Mouse (Mus musculus) heart, embryonic 15.5 days (tissue): ENCODE measurements around the gene Olfr1180. TPM values are rescaled to one million over a fixed set of nuclear protein-coding genes. Genes with fewer than 3 reads are reported as not detected.
"Not testable (repeated sequence)": the region's sequence is repeated elsewhere in the genome, so short reads cannot be mapped to it uniquely, and the experiment has no call there.

ENCODE experiments used
- ATAC-seq: fragments of 200-750 bp; cut with Nextera tagmentation; replicated peaks from 2 replicates; pipeline ENCODE4 v1.8.0; 2017; ENCODE audit warnings: low read depth, moderate TSS enrichment; ENCODE audit not compliant: insufficient number of reproducible peaks, insufficient read depth, low FRiP score
- H3K27ac ChIP-seq: fragments of 300-500 bp; sonication (generic); 2 replicates; pipeline ENCODE4 v1.5.1; 2015; ENCODE audit warnings: mild to moderate bottlenecking, inconsistent platforms
- H3K27me3 ChIP-seq: fragments of 300-500 bp; sonication (generic); 2 replicates; pipeline ENCODE4 v1.6.1; 2015; ENCODE audit warnings: inconsistent platforms
- H3K36me3 ChIP-seq: fragments of 300-500 bp; sonication (generic); 2 replicates; pipeline ENCODE4 v1.6.1; 2015; ENCODE audit warnings: mild to moderate bottlenecking, inconsistent platforms
- H3K4me1 ChIP-seq: fragments of 300-500 bp; sonication (generic); replicated peaks from 2 replicates; pipeline ENCODE4 v1.6.1; 2015; ENCODE audit warnings: inconsistent platforms
- H3K4me2 ChIP-seq: fragments of 300-500 bp; sonication (generic); 2 replicates; pipeline ENCODE4 v1.6.1; 2015; ENCODE audit warnings: inconsistent platforms, mild to moderate bottlenecking, moderate library complexity
- H3K4me3 ChIP-seq: fragments of 300-500 bp; sonication (generic); 2 replicates; pipeline ENCODE4 v1.5.1; 2015; ENCODE audit warnings: mild to moderate bottlenecking, inconsistent platforms
- H3K9ac ChIP-seq: fragments of 300-500 bp; sonication (generic); 2 replicates; pipeline ENCODE4 v1.6.1; 2015; ENCODE audit warnings: mild to moderate bottlenecking, inconsistent platforms
- H3K9me3 ChIP-seq: fragments of 300-500 bp; sonication (generic); replicated peaks from 2 replicates; pipeline ENCODE4 v1.6.1; 2016; ENCODE audit warnings: inconsistent platforms
- WGBS: fragments of 180-500 bp; shearing (Covaris S2); methylation state at CpG from one replicate; pipeline ENCODE4 v1.1.7; 2015; ENCODE audit warnings: mixed read lengths; 5-methylcytosine and 5-hydroxymethylcytosine counted together
- polyA plus RNA-seq: library from polyadenylated mRNA; unstranded; fragments of >200 nt; fragmentation: Nextera tagmentation; extraction: Ambion mirVana; gene quantifications from 2 replicates; pipeline ENCODE4 v1.2.1, GENCODE M21; 2015

Olfr1180 gene
- polyA plus RNA-seq, result not detected in 2 replicates

- Histone ChIP-seq H3K4me3 (no peak within 1 kb of the TSS), H3K9me3 (no peaks in the 10 kb centered on the region), H3K36me3 (no peaks in the 10 kb centered on the region), H3K9ac (no peak within 1 kb of the TSS), H3K4me2 (no peak within 1 kb of the TSS), H3K4me1 (no peaks in the 10 kb centered on the region), H3K27ac (no peak within 1 kb of the TSS), H3K27me3 (no peaks in the 10 kb centered on the region)
- WGBS, result 54% methylated on average over 2 of the region's 2 CpGs
- no peak for ATAC-seq
Observed at GRCm38 (mm10) chr2:88419051-88419450, at the start of gene Olfr1180. Gene Olfr1180, minus strand, starts transcription at chr2:88419151.

DNA sequence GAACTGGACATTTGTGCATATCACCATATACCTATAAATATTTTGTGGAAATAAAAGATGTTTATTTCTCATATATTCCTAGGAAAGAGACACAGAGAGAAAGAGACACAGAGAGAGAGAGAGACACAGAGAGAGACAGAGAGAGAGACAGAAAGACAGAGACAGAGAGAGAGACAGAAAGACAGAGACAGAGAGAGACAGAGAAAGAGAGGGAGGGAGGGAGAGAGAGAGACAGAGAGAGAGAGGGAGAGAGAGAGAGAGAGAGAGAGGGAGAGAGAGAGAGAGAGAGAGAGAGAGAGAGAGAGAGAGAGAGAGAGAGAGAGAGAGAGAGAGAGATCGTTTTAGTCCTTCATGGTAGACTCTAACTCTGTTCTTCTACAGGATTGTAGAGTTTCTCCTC lies 35.6 kb upstream of the Olfr1180 start, which contains the start of gene Olfr1183:
TSS of gene Olfr1183 (plus strand) at position 301 of the 400 bp plus-strand sequence.
- H3K4me1 ChIP-seq, H3K4me3 ChIP-seq, H3K36me3 ChIP-seq, ATAC-seq, H3K9me3 ChIP-seq, H3K27me3 ChIP-seq, H3K27ac ChIP-seq, H3K4me2 ChIP-seq, H3K9ac ChIP-seq: not testable (repeated sequence)
- WGBS, result 81% methylated on average over 1 of the region's 1 CpGs

GRCm38 (mm10) chr2:88449031-88449430 lies 30.1 kb upstream of the Olfr1180 start, which contains the start of gene Gm13757:
Gene Gm13757, minus strand, starts transcription at chr2:88449131.
- no peak for ATAC-seq

GRCm38 (mm10) chr2:88426071-88426470 lies 7.1 kb upstream of the Olfr1180 start, which contains the start of gene Olfr1181:
Gene Olfr1181, minus strand, starts transcription at chr2:88426171.
- no peaks in the 10 kb centered on the region for H3K9me3 ChIP-seq
- H3K4me2 ChIP-seq, result no peak within 1 kb of the TSS
- no peaks in the 10 kb centered on the region for H3K27me3 ChIP-seq
- ATAC-seq, result no peak
- H3K4me1 ChIP-seq, result no peaks in the 10 kb centered on the region
- WGBS, result 77% methylated on average over 1 of the region's 1 CpGs
- H3K4me3 ChIP-seq, result no peak within 1 kb of the TSS
- H3K36me3 ChIP-seq, result no peaks in the 10 kb centered on the region
- H3K9ac ChIP-seq, result no peak within 1 kb of the TSS
- no peak within 1 kb of the TSS for H3K27ac ChIP-seq

More at GRCm38 (mm10) chr2:88449031-88449430, 30.1 kb upstream of the Olfr1180 start, which contains the start of gene Gm13757:
- H3K9me3 ChIP-seq, result no peaks in the 10 kb centered on the region
- H3K27me3 ChIP-seq, result no peaks in the 10 kb centered on the region
- H3K9ac ChIP-seq, result no peak within 1 kb of the TSS
- no peaks in the 10 kb centered on the region for H3K36me3 ChIP-seq
- no peak within 1 kb of the TSS for H3K27ac ChIP-seq
- H3K4me2 ChIP-seq, result no peak within 1 kb of the TSS
- H3K4me1 ChIP-seq, result no peaks in the 10 kb centered on the region
- no peak within 1 kb of the TSS for H3K4me3 ChIP-seq
- 85% methylated on average over 1 of the region's 1 CpGs for WGBS

DNA sequence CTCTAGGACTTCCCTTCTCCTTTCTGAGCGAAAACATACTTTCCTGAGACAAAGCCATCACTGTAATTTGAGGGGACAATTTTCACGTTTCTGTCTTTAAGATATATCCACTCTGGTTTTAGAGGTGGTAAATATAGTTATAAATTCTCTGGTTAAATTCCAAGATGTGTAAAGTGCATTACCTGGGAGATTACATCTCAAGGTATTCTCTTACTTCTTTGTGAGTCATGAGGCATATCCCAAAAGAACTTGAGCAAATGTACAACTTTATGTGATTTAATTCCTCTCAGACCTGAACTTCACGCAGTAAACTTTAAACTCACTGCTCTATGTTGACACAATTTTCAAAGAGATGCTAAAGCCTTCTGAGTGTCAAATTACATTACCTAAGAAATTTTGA lies 12.6 kb downstream of the Olfr1180 start, which contains the start of gene Olfr1179:
TSS of gene Olfr1179 (minus strand) at position 101 of the 400 bp plus-strand sequence.
- no peaks in the 10 kb centered on the region for H3K9me3 ChIP-seq
- no peaks in the 10 kb centered on the region for H3K27me3 ChIP-seq
- no peak within 1 kb of the TSS for H3K27ac ChIP-seq
- ATAC-seq, result no peak
- no peak within 1 kb of the TSS for H3K9ac ChIP-seq
- H3K4me3 ChIP-seq, result no peak within 1 kb of the TSS
- H3K4me2 ChIP-seq, result no peak within 1 kb of the TSS
- no peaks in the 10 kb centered on the region for H3K4me1 ChIP-seq
- no peaks in the 10 kb centered on the region for H3K36me3 ChIP-seq
- 73% methylated on average over 3 of the region's 3 CpGs for WGBS

DNA sequence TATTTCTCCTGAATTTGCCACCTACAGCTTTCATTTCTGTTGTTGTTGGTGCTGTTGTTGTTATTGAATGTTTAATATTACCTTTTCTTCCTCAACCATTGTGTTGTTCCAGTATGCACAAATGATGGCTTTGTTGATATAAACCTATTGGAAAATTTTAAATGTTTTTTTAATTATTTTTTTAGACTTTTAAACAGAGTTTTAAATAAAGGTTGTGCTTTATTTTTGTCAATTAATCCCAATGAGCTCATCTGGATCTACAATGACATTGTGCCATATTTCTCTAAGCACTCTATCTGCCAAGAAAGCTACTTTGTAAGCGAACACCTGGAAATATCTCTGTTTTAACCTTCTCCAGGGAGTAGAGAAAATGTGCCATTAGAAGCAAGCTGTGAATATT lies 32.2 kb downstream of the Olfr1180 start, which contains the start of gene Olfr1178:
TSS of gene Olfr1178 (plus strand) at position 301 of the 400 bp plus-strand sequence.
- Histone ChIP-seq H3K27ac (no peak within 1 kb of the TSS), H3K4me3 (no peak within 1 kb of the TSS), H3K27me3 (no peaks in the 10 kb centered on the region), H3K9me3 (no peaks in the 10 kb centered on the region), H3K4me2 (no peak within 1 kb of the TSS), H3K36me3 (no peaks in the 10 kb centered on the region), H3K4me1 (no peaks in the 10 kb centered on the region), H3K9ac (no peak within 1 kb of the TSS)
- no peak for ATAC-seq
- 69% methylated on average over 1 of the region's 1 CpGs for WGBS

Other genes starting within 250 kb of the Olfr1180 start
- not detected in 2 replicates for gene Olfr1168, start 237.3 kb downstream of the Olfr1180 start, polyA plus RNA-seq
- not detected in 2 replicates for gene Olfr1170, start 190.8 kb downstream of the Olfr1180 start, polyA plus RNA-seq
- not detected in 2 replicates for gene Olfr1173, start 139.3 kb downstream of the Olfr1180 start, polyA plus RNA-seq
- not detected in 2 replicates for gene Olfr1174-ps, start 104.0 kb downstream of the Olfr1180 start, polyA plus RNA-seq
- not detected in 2 replicates for gene Olfr1175-ps, start 91.9 kb downstream of the Olfr1180 start, polyA plus RNA-seq
- gene Olfr1176, start 82.4 kb downstream of the Olfr1180 start, polyA plus RNA-seq, result not detected in 2 replicates
- gene Olfr1177-ps, start 72.7 kb downstream of the Olfr1180 start, polyA plus RNA-seq, result not detected in 2 replicates
- not detected in 2 replicates for gene Olfr1178, start 32.1 kb downstream of the Olfr1180 start, polyA plus RNA-seq
- not detected in 2 replicates for gene Olfr1179, start 12.7 kb downstream of the Olfr1180 start, polyA plus RNA-seq
- gene Olfr1181, start 7.0 kb upstream of the Olfr1180 start, polyA plus RNA-seq, result not detected in 2 replicates
- not detected in 2 replicates for gene Gm13757, start 30.0 kb upstream of the Olfr1180 start, polyA plus RNA-seq
- gene Olfr1183, start 35.7 kb upstream of the Olfr1180 start, polyA plus RNA-seq, result not detected in 2 replicates
- not detected in 2 replicates for gene Olfr1184, start 64.4 kb upstream of the Olfr1180 start, polyA plus RNA-seq
- not detected in 2 replicates for gene Olfr1185-ps1, start 74.2 kb upstream of the Olfr1180 start, polyA plus RNA-seq
- not detected in 2 replicates for gene Olfr1186, start 99.4 kb upstream of the Olfr1180 start, polyA plus RNA-seq
- not detected in 2 replicates for gene Olfr1188, start 137.8 kb upstream of the Olfr1180 start, polyA plus RNA-seq
- gene Olfr1189, start 167.3 kb upstream of the Olfr1180 start, polyA plus RNA-seq, result not detected in 2 replicates
- gene Olfr1191-ps1, start 221.4 kb upstream of the Olfr1180 start, polyA plus RNA-seq, result not detected in 2 replicates
- not detected in 2 replicates for gene Olfr1192-ps1, start 229.4 kb upstream of the Olfr1180 start, polyA plus RNA-seq